Mouse (Mus musculus): ENCODE data around the gene Ccdc185. TPM values are rescaled to one million over a fixed set of nuclear protein-coding genes. Genes with fewer than 3 reads are reported as not detected.

Ccdc185 gene
- polyA plus RNA-seq, 1 experiment from 2014 or later = not detected

DNA sequence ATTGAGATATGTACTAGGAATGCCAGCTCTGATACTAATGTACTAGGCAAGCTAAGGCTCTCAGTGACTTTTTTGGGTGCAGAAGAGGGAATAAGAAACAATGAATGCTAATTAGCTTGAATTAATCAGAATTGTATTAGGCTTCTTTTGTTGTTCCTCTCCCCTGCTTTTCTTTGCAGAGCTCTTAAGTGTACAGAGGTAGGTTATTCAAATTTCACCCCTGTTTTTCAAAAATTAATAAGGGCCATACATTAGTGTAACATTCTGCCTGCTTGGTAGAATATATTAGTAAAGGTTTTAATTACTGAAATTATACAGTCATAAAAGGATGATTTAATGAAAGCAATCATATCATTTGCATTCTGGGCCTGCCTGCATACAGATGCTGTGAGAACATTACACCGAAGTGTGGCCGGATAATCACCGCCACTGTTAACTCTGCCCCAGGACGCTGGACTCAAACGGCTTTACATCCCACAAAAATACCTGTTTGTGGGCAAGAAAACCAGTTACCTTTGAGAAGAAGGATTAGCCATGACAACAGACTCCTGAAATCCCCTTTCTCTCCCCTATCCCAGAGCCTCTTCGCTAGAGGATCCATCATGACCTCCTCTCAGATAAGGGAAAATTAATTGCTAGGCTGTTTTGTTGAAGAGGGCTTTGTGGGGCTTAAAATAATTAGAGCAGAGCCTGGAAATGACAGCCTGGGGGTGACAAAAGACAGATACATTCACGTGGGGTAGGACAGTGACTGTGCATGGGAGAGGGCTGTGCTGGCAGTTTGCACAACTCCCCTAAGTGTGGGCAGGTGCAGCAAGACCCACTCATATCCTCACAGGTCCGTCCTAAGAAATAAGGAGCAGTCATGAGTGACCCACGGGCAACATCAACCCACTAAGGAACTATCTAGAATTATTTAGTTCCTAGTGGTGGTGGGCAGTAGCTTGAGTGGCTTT, 49.3 kb downstream of the Ccdc185 start:
- TF ChIP-seq CTCF (IDR thresholded peaks at IDR 0.05) (no peak), EP300 (IDR thresholded peaks at IDR 0.05) (no peak)
- ATAC-seq = no peak
- DNase-seq (ENCODE audit: low spot score) = no peak
- Histone ChIP-seq H3K4me3 (ENCODE audit: low read depth, low read length) (no peak overlapping the region), H3K9me3 (ENCODE audit: low read length) (no peaks in the 10 kb centered on the region), H3K27me3 (replicated peaks; ENCODE audit: insufficient read depth, low read length) (no peaks in the 10 kb centered on the region), H3K4me1 (ENCODE audit: insufficient read depth, low read depth, low read length) (no peaks in the 10 kb centered on the region), H3K9ac (replicated peaks; ENCODE audit: low read depth) (no peak overlapping the region), H3K27ac (ENCODE audit: low read length) (no peak overlapping the region), H3K4me2 (replicated peaks; ENCODE audit: low read depth, low read length) (no peak overlapping the region), H3K36me3 (ENCODE audit: insufficient read depth, low read length) (no peaks in the 10 kb centered on the region)
- 62% methylated on average over 9 of the region's 9 CpGs for WGBS

Other genes starting within 250 kb of the Ccdc185 start
- gene Capn2, start 231.6 kb downstream of the Ccdc185 start, polyA plus RNA-seq (2015; fragmentation: Nextera tagmentation; extraction: Ambion mirVana) = 135 and 149 TPM in 2 replicates
- 0.25 and 0.57 TPM in 2 replicates for gene Capn8, start 184.2 kb downstream of the Ccdc185 start, polyA plus RNA-seq (2015; fragmentation: Nextera tagmentation; extraction: Ambion mirVana)
- 13.3 and 14.7 TPM in 2 replicates for gene Susd4, start 14.7 kb upstream of the Ccdc185 start, polyA plus RNA-seq (2015; fragmentation: Nextera tagmentation; extraction: Ambion mirVana)
- 1.5 TPM in 2 replicates for gene Tlr5, start 205.6 kb upstream of the Ccdc185 start, polyA plus RNA-seq (2015; fragmentation: Nextera tagmentation; extraction: Ambion mirVana)